Mouse (Mus musculus) ovary, postnatal 14 days (tissue): ENCODE measurements around the gene Ccdc85c.

Source experiments
- DNase-seq: peaks from one replicate; pipeline ENCODE4 v3.0.0; 2022; ENCODE audit warnings: low spot score

Gene Ccdc85c

DNA sequence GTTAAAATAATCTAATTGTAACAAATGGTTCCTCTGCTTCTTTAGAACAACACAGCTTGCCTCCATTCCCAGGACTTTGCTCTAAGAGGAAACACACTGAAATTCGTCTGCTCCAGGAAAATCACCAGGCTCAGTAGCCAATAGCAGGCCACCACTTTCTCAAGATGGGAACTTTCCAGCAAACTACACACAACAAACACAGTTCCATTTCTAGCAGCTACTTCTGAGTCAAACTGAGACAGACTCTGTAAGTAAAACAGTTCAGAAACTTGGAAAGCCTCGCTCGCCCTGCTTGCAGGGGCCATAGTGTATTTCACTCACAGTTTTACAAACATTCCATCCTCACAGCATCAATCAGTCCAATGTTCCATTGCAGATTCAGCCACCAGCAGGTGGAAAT lies 98.9 kb downstream of the Ccdc85c start:
- no peak for DNase-seq

DNA sequence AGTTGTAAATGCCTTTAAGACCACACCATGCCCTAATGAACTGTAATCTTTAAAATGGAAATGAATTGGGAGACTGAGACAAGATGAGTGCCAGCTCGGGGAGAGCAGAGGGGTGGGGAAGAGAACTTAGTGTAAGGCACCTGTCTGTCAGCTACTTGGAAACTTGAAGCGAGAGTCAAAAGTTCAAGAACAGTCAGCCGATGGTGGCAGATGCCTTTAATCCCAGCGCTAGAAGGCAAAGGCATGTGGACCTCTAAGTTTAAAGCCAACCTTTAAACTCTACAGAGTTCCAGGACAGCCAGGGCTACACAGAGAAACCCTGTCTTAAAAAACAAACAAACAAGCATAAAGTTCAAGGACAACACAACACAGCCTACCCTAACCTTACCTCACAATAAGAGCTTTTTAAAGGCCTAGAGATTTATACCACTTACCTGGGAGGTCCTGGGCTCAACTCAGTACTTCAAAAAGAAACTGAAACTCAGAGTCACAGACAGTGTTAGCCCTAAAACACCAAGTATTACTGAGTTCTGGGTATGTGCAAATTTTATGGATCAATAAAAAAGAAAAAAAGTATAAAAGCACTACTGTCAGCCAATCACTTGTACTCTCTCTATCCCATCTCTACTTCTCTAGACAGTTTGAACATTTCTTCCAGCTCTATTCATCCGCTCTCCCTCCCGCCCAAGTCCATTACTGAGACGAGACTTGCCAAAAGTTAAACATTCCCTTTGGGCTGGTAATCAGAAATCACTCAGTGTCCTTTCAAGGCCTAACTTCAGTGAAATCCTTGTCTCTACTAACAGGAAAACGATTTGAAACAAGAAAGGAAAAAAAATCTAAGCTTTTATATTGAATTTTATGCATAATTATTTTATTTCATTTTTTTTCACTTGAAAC lies 100.4 kb downstream of the Ccdc85c start:
- DNase-seq = no peak

DNA sequence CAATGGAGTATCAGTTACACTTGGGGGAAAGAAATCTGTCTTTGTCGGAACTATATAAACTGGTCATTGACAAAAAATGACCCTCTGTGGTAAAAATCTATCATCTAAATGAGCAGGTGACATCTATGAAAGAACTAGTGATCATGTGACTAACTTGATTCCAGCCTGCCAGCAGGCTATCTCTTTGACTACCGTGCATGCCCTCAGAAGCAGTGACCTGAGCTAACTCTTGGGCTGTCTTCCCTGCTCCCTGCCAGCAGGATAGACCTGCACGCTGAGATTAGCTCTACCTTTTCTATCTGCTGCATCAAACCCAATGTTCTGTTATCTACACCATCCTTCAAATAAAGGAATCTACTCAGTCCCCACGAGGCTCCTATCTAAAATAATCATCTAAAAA lies 102.6 kb downstream of the Ccdc85c start:
- no peak for DNase-seq

GRCm38 (mm10) chr12:108171336-108171735 lies 103.9 kb downstream of the Ccdc85c start:
- no peak for DNase-seq

DNA sequence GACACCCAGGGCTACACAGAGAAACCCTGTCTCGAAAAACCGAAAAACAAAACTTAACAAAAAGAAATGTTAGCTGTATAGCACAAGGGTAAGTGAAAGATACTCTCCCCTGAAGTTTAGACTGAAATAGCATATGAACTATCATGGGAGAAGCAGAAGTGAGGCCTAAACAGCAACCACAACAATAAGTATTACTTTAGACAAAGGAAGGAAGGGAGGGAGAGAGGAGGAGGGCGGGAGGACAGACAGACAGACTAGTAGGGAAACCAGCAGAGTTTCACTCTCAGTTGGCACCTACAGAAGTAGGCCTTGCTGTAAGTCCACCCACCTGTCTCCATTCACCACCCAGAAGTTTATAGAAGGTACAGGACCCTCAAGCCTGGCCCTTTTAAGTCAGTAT lies 104.8 kb downstream of the Ccdc85c start:
- DNase-seq = no peak

DNA sequence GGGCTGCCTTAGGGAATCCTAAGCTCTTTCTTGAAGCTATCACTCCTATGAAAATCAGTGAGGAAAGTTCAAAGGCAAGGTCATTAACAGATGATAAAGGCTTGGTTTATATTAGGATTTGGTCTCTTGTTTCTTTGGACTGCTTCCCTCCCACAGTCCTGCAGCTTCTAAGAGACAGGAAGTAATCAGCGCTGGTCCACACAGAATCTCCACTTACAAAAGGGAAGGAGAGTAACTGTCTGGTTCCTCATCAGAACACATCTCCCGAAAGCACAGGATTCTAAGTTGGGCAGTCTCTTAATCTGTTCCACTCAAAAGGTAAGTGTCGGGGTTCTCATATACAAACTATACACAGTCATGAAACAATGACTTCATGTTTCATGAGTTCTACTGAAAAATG lies 106.3 kb downstream of the Ccdc85c start:
- no peak for DNase-seq

GRCm38 (mm10) chr12:108163706-108164105 lies 111.5 kb downstream of the Ccdc85c start:
- DNase-seq = no peak

DNA sequence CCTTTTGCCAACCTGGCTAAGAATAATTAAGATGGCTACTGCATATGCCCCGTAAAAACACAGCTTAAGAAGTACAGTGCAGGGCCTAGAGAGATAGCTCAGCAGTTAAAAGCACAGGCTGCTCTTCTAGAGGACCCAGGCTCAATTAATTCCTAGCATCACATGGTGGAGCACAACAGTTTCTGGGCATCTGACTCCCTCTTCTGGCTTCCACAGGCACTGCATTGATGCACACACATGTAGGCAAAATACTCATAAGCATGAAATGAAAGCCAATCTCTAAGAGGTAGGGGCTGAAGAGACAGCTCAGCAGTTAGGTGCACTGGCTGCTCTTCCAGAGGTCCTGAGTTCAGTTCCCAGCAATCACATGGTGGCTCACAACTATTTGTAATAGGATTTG lies 113.2 kb downstream of the Ccdc85c start:
- no peak for DNase-seq

DNA sequence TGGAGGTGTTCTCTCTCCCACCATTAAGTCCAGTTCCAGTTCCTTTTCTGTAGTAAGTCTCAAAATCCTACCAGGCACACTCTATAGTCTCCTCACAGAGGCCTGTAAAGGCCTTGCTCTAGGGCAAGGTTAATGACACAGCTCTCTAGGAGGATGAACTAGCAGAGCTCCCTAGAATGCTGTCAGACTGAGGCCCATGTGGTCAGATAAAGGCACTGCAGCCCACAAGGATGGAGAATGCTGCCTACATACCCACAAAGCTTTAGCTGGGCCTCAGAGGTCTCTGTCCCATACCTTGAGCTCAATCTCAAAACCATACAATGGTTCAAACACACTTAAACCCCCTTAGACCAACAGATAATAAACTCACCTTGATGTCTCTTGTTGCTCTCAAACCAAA lies 115.4 kb downstream of the Ccdc85c start:
- no peak for DNase-seq
